Mouse (Mus musculus): Measurements from ENCODE around the gene Lrp4.

The Lrp4 gene

GRCm38 (mm10) chr2:91457259-91457655 lies at the start of gene Lrp4:
Gene Lrp4 (plus strand): TSS chr2:91457511.
- DNase-seq (ENCODE audit: low spot score), result peak; percentile 25

GRCm38 (mm10) chr2:91408031-91408430 lies 49.3 kb upstream of the Lrp4 start:
- no peak for DNase-seq (ENCODE audit: low spot score)

- DNase-seq (ENCODE audit: low spot score), result no peak
Measured at GRCm38 (mm10) chr2:91411473-91411872, 45.8 kb upstream of the Lrp4 start.

GRCm38 (mm10) chr2:91412361-91412760 lies 45.0 kb upstream of the Lrp4 start:
- DNase-seq (ENCODE audit: low spot score), result no peak

GRCm38 (mm10) chr2:91413811-91414210 lies 43.5 kb upstream of the Lrp4 start:
- no peak for DNase-seq (ENCODE audit: low spot score)

GRCm38 (mm10) chr2:91421641-91422040 lies 35.7 kb upstream of the Lrp4 start:
- no peak for DNase-seq (ENCODE audit: low spot score)

- DNase-seq (ENCODE audit: low spot score), result no peak
Measured at GRCm38 (mm10) chr2:91424061-91424720, 33.1 kb upstream of the Lrp4 start.

GRCm38 (mm10) chr2:91426321-91426720 lies 31.0 kb upstream of the Lrp4 start:
- DNase-seq (ENCODE audit: low spot score), result no peak

- DNase-seq (ENCODE audit: low spot score), result no peak
Measured at GRCm38 (mm10) chr2:91429146-91429545, 28.2 kb upstream of the Lrp4 start.

- DNase-seq (ENCODE audit: low spot score), result no peak
Measured at GRCm38 (mm10) chr2:91429915-91430599, 27.3 kb upstream of the Lrp4 start.

GRCm38 (mm10) chr2:91430600-91430919 lies 26.8 kb upstream of the Lrp4 start:
- DNase-seq (ENCODE audit: low spot score), result no peak

- DNase-seq (ENCODE audit: low spot score), result no peak
Measured at GRCm38 (mm10) chr2:91436713-91437112, 20.6 kb upstream of the Lrp4 start.

- no peak for DNase-seq (ENCODE audit: low spot score)
Measured at GRCm38 (mm10) chr2:91437116-91437815, 20.0 kb upstream of the Lrp4 start.

- DNase-seq (ENCODE audit: low spot score), result no peak
Measured at GRCm38 (mm10) chr2:91439271-91439670, 18.0 kb upstream of the Lrp4 start.

- DNase-seq (ENCODE audit: low spot score), result no peak
Measured at GRCm38 (mm10) chr2:91439876-91440275, 17.4 kb upstream of the Lrp4 start.

GRCm38 (mm10) chr2:91440686-91441085 lies 16.6 kb upstream of the Lrp4 start:
- no peak for DNase-seq (ENCODE audit: low spot score)

GRCm38 (mm10) chr2:91441715-91442114 lies 15.6 kb upstream of the Lrp4 start:
- no peak for DNase-seq (ENCODE audit: low spot score)

GRCm38 (mm10) chr2:91442241-91442640 lies 15.1 kb upstream of the Lrp4 start:
- peak; percentile 19 for DNase-seq (ENCODE audit: low spot score)

- peak; percentile 96 for DNase-seq (ENCODE audit: low spot score)
Measured at GRCm38 (mm10) chr2:91444286-91444892, 12.9 kb upstream of the Lrp4 start, which contains the start of gene 1110051M20Rik. Gene 1110051M20Rik (minus strand): TSS chr2:91444704.

- DNase-seq (ENCODE audit: low spot score), result no peak
Measured at GRCm38 (mm10) chr2:91449662-91450061, 7.6 kb upstream of the Lrp4 start.

GRCm38 (mm10) chr2:91450316-91450715 lies 7.0 kb upstream of the Lrp4 start:
- DNase-seq (ENCODE audit: low spot score), result no peak

- no peak for DNase-seq (ENCODE audit: low spot score)
Measured at GRCm38 (mm10) chr2:91452658-91453057, 4.7 kb upstream of the Lrp4 start.
